Mouse (Mus musculus): ENCODE data around the gene Purb. TPM values are rescaled to one million over a fixed set of nuclear protein-coding genes. Genes with fewer than 3 reads are reported as not detected.
"Not testable (repeated sequence)": the region's sequence is repeated elsewhere in the genome, so short reads cannot be mapped to it uniquely, and the experiment has no call there.

Gene Purb
- total RNA-seq, 1 experiment from 2014 or later: 78.7 TPM

- ATAC-seq (replicated peaks; ENCODE audit: low read depth, poor library complexity, severe bottlenecking): no peak
Measured at GRCm38 (mm10) chr11:6447493-6447892, 28.2 kb downstream of the Purb start.

GRCm38 (mm10) chr11:6445951-6446350, 29.8 kb downstream of the Purb start:
- ATAC-seq (replicated peaks; ENCODE audit: low read depth, poor library complexity, severe bottlenecking): no peak

DNA sequence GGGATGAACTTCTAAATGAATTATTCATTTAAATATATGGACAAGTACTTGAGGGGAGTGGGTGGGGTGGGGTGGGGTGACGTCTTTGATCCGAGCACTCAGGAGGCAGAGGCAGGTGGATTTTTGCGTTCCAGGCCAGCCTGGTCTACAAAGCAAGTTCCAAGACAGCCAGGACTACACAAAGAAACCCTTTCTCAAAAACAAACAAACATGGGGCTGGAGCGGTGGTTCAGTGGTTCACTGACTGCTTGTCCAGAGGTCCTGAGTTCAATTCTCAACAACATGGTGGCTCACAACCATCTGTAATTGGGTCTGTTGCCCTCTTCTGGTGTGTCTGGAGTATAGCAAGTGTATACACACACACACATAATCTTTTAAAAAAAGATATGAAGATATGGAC, 30.3 kb downstream of the Purb start:
- no peak for ATAC-seq (replicated peaks; ENCODE audit: low read depth, poor library complexity, severe bottlenecking)

GRCm38 (mm10) chr11:6444077-6444853, 31.5 kb downstream of the Purb start, which contains the start of gene H2afv:
TSS of gene H2afv (minus strand) at chr11:6444443.
- ATAC-seq (replicated peaks; ENCODE audit: low read depth, poor library complexity, severe bottlenecking): peak; percentile 98

DNA sequence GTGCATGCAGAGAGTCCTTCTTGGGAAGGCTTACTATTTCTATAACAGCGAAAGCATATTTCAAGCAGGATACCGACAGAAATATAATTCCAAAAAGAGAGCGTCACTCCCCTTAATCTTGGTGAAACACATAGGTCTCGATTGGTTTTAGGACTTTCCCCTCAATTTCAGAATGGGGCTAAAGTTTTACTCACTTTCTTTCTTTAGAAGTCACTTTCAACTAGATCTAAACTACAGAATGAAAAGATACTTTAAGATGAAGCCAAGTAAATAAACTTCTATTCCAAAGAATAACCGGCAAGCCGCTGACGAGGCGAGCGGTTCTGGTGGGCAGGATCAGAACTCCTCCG, 32.0 kb downstream of the Purb start:
- ATAC-seq (replicated peaks; ENCODE audit: low read depth, poor library complexity, severe bottlenecking): 0 out of 2 replicates have a peak, but pooled peaks have one; percentile 0

- ATAC-seq (replicated peaks; ENCODE audit: low read depth, poor library complexity, severe bottlenecking): no peak
Measured at GRCm38 (mm10) chr11:6443102-6443501, 32.6 kb downstream of the Purb start.

DNA sequence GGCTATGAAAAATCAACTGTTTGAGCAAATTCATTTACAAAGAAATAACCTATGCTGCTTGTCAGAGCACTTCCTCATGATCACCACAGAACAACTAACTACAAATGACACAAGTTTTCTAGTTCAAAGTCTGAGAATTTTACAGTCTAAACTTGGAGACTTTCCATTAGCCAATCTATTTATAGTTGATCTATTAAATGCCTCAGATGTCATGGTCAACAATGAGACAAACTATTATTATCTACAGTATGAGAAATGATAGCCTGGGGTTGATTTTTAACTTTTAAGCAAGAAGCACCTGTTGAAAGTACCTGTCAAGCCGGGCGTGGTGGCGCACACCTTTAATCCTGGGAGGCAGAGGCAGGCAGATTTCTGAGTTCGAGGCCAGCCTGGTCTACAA, 33.2 kb downstream of the Purb start:
- ATAC-seq (replicated peaks; ENCODE audit: low read depth, poor library complexity, severe bottlenecking): no peak

DNA sequence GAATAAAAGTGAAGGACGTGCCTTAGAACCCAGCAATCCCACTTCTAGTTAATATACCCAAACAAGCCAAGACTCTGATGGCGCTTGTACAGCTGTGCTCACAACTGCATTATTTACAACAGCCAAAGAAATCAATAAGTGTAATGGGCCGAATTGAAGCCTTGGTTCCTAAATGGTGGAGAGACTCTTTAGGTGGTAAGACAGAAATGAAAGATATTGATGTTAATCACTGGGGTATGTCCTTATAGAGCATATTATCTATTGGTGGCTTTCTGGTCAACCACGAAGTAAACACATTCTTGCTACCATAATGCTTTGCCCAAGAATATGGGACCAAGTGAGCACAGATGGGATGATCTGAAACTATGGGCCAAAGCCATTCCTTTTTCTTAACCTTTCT, 35.5 kb downstream of the Purb start:
- no peak for ATAC-seq (replicated peaks; ENCODE audit: low read depth, poor library complexity, severe bottlenecking)

- no peak for ATAC-seq (replicated peaks; ENCODE audit: low read depth, poor library complexity, severe bottlenecking)
Measured at GRCm38 (mm10) chr11:6437667-6438066, 38.0 kb downstream of the Purb start.

GRCm38 (mm10) chr11:6436442-6436841, 39.3 kb downstream of the Purb start:
- peak; percentile 96 for ATAC-seq (replicated peaks; ENCODE audit: low read depth, poor library complexity, severe bottlenecking)

DNA sequence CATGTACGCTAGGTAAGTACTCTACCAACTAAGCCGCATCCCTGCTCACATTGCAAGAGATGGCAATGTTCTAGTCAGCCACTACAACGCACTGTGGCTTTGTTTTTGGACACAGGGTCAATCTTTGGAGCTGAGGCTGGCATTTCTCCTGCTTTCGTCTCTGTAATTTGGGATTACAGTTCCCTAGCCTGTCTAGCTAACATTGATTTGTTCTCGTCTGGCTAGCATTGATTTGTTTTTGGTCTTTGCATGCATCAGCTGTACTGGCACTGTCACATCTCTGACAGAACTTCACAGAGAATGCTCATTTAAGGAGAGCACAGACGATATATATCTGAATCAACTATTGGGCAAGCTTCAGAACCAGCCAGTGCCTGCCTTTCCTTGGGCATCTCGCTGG, 45.5 kb downstream of the Purb start:
- no peak for ATAC-seq (replicated peaks; ENCODE audit: low read depth, poor library complexity, severe bottlenecking)

DNA sequence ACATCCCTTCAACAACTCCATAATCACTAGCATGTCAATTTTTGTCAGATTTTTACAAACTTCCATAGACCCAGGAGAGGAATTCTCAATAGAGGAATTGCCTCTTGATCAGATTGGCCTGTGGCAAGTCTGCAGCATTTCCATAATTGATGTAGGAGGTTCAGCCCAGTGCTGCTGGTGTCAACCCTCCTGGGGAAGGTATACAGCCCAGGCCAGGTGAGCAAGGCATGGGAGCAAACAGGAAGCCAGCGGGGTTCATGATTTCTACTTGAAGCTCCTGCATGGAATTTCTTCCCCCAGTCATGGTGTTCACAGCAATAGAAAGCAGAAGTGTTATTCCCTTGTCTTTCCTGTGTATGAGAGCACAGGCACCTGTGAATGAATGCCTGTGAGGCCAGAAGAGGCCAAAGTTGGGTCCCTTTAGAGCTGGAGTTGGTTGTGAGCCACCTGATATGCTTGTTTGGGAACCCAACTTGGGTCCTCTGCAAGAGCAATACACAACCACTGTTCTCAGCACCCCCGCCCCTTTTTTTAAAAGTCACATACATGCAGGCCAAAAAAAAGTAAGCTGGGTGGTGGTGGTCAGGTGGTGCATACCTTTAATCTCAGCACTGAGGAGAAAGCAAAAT, 54.9 kb downstream of the Purb start:
- ATAC-seq (replicated peaks; ENCODE audit: low read depth, poor library complexity, severe bottlenecking): no peak

- no peak for ATAC-seq (replicated peaks; ENCODE audit: low read depth, poor library complexity, severe bottlenecking)
Measured at GRCm38 (mm10) chr11:6420283-6420703, 55.4 kb downstream of the Purb start.

DNA sequence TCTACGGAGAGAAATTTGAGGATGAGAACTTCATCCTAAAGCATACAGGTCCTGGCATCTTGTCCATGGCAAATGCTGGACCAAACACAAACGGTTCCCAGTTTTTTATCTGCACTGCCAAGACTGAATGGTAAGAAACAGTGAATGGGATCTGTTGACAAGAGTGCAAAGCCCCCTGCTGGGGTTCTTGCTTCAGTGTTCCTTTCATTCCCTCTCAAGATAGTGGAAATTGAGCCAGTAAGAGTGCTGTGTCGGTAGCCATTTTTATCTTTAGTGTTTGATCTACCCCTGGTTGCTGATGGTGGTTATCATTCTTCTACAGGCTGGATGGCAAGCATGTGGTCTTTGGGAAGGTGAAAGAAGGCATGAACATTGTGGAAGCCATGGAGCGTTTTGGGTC, 56.6 kb downstream of the Purb start:
- ATAC-seq (replicated peaks; ENCODE audit: low read depth, poor library complexity, severe bottlenecking): not testable (repeated sequence)

GRCm38 (mm10) chr11:6418751-6419150, 57.0 kb downstream of the Purb start:
- no peak for ATAC-seq (replicated peaks; ENCODE audit: low read depth, poor library complexity, severe bottlenecking)

Other genes starting within 250 kb of the Purb start
- not detected in 2 replicates for gene Npc1l1, start 245.8 kb downstream of the Purb start, total RNA-seq (2017)
- 40.9 and 43.2 TPM in 2 replicates for gene Ddx56, start 208.1 kb downstream of the Purb start, total RNA-seq (2017)
- gene Tmed4, start 201.0 kb downstream of the Purb start, total RNA-seq (2017): 37.5 and 49.2 TPM in 2 replicates
- 95.6 and 111 TPM in 2 replicates for gene Ogdh, start 184.3 kb downstream of the Purb start, total RNA-seq (2017)
- 9.6 and 17.1 TPM in 2 replicates for gene Zmiz2, start 86.8 kb downstream of the Purb start, total RNA-seq (2017)
- gene Ppia, start 60.5 kb downstream of the Purb start, total RNA-seq (2017): 2,015 and 2,091 TPM in 2 replicates
- gene H2afv, start 31.5 kb downstream of the Purb start, total RNA-seq (2017): 88.8 and 129 TPM in 2 replicates
- 27.1 and 38.1 TPM in 2 replicates for gene Myo1g, start 45.0 kb upstream of the Purb start, total RNA-seq (2017)
- 36.7 and 39.4 TPM in 2 replicates for gene Ccm2, start 71.0 kb upstream of the Purb start, total RNA-seq (2017)
- not detected in 2 replicates for gene Nacad, start 130.1 kb upstream of the Purb start, total RNA-seq (2017)
- 33.6 and 73.2 TPM in 2 replicates for gene Tbrg4, start 150.2 kb upstream of the Purb start, total RNA-seq (2017)
- not detected in 2 replicates for gene Wap, start 162.7 kb upstream of the Purb start, total RNA-seq (2017)
- not detected in 2 replicates for gene Ramp3, start 182.6 kb upstream of the Purb start, total RNA-seq (2017)